Mouse (Mus musculus) ES-CJ7 (cell line): Measurements from ENCODE around the gene Zfp989.
A peak's percentile ranks its signal among the peaks of the same experiment; 100 is the strongest.
"Not testable (repeated sequence)": the region's sequence is repeated elsewhere in the genome, so short reads cannot be mapped to it uniquely, and the experiment has no call there.

Experiments
- DNase-seq: peaks from one replicate; pipeline ENCODE4 v3.0.0; 2011; ENCODE audit warnings: low read depth, low spot score

The Zfp989 gene

GRCm38 (mm10) chr4:146971757-146972156 is at the start of gene Zfp989:
Zfp989 (plus strand) TSS chr4:146971976.
- DNase-seq = not testable (repeated sequence)

- peak; percentile 76 for DNase-seq
Observed at GRCm38 (mm10) chr4:146932311-146933082, 39.3 kb upstream of the Zfp989 start.

GRCm38 (mm10) chr4:146941691-146942090 is 30.1 kb upstream of the Zfp989 start:
- DNase-seq = peak; percentile 30

- peak; percentile 80 for DNase-seq
Observed at GRCm38 (mm10) chr4:146976581-146976980, 4.8 kb downstream of the Zfp989 start.

- DNase-seq = not testable (repeated sequence)
Observed at GRCm38 (mm10) chr4:147018400-147018799, 46.6 kb downstream of the Zfp989 start.

GRCm38 (mm10) chr4:147021550-147021949 is 49.8 kb downstream of the Zfp989 start, which contains the start of gene Rex2:
Rex2 (plus strand) TSS chr4:147021850.
- not testable (repeated sequence) for DNase-seq

GRCm38 (mm10) chr4:147026374-147026773 is 54.6 kb downstream of the Zfp989 start:
- not testable (repeated sequence) for DNase-seq

GRCm38 (mm10) chr4:147031308-147032036 is 59.7 kb downstream of the Zfp989 start:
- not testable (repeated sequence) for DNase-seq
